Mouse (Mus musculus): ENCODE results near the gene Tmem56. TPM values are rescaled to one million over a fixed set of nuclear protein-coding genes. Genes with fewer than 3 reads are reported as not detected.

Gene Tmem56
- 2.3 TPM in 2 replicates for polyA plus RNA-seq (2012; rRNA removed)

- H3K4me3 ChIP-seq (replicated peaks; ENCODE audit: extremely low read depth, low read depth, low read length), result no peak within 1 kb of the TSS
- H3K4me1 ChIP-seq (ENCODE audit: control insufficient read depth, insufficient read depth, low read length), result no peaks in the 10 kb centered on the region
- 92% methylated on average over 4 of the region's 4 CpGs for WGBS
- no peak for DNase-seq
- TF ChIP-seq POLR2A (IDR thresholded peaks at IDR 0.05; ENCODE audit: borderline replicate concordance, extremely low read depth, low read depth, low read length) (no peak), CTCF (IDR thresholded peaks at IDR 0.05; ENCODE audit: insufficient read depth, low read length) (no peak)
Observed at GRCm38 (mm10) chr3:121282998-121283397, at the start of gene Tmem56. Tmem56 (minus strand) TSS chr3:121283098.

- no peak overlapping the region for H3K4me3 ChIP-seq (replicated peaks; ENCODE audit: extremely low read depth, low read depth, low read length)
- TF ChIP-seq POLR2A (IDR thresholded peaks at IDR 0.05; ENCODE audit: borderline replicate concordance, extremely low read depth, low read depth, low read length), result no peak
- TF ChIP-seq CTCF (IDR thresholded peaks at IDR 0.05; ENCODE audit: insufficient read depth, low read length), result no peak
- 32% methylated on average over 7 of the region's 7 CpGs for WGBS
- H3K4me1 ChIP-seq (ENCODE audit: control insufficient read depth, insufficient read depth, low read length), result peaks cover 6% of the 10 kb centered on the region; the same call in 1 of the 2 replicates
- no peak for DNase-seq
Observed at GRCm38 (mm10) chr3:121330244-121330646, 47.3 kb upstream of the Tmem56 start.

- DNase-seq, result no peak
- 37% methylated on average over 10 of the region's 10 CpGs for WGBS
- no peak for TF ChIP-seq POLR2A (IDR thresholded peaks at IDR 0.05; ENCODE audit: borderline replicate concordance, extremely low read depth, low read depth, low read length)
- TF ChIP-seq CTCF (IDR thresholded peaks at IDR 0.05; ENCODE audit: insufficient read depth, low read length), result no peak
- Histone ChIP-seq H3K4me3 (replicated peaks; ENCODE audit: extremely low read depth, low read depth, low read length) (no peak overlapping the region), H3K4me1 (ENCODE audit: control insufficient read depth, insufficient read depth, low read length) (peaks cover 6% of the 10 kb centered on the region; the same call in 1 of the 2 replicates)
Observed at GRCm38 (mm10) chr3:121329647-121330046, 46.7 kb upstream of the Tmem56 start.

- H3K4me3 ChIP-seq (replicated peaks; ENCODE audit: extremely low read depth, low read depth, low read length), result no peak overlapping the region
- no peak for TF ChIP-seq POLR2A (IDR thresholded peaks at IDR 0.05; ENCODE audit: borderline replicate concordance, extremely low read depth, low read depth, low read length)
- 65% methylated on average over 5 of the region's 5 CpGs for WGBS
- DNase-seq, result no peak
- H3K4me1 ChIP-seq (ENCODE audit: control insufficient read depth, insufficient read depth, low read length), result peaks cover 6% of the 10 kb centered on the region; the same call in 1 of the 2 replicates
Observed at GRCm38 (mm10) chr3:121327406-121327805, 44.5 kb upstream of the Tmem56 start.

GRCm38 (mm10) chr3:121323371-121323770 lies 40.5 kb upstream of the Tmem56 start:
- Histone ChIP-seq H3K4me3 (replicated peaks; ENCODE audit: extremely low read depth, low read depth, low read length) (no peak overlapping the region), H3K4me1 (ENCODE audit: control insufficient read depth, insufficient read depth, low read length) (no peaks in the 10 kb centered on the region)
- TF ChIP-seq CTCF (IDR thresholded peaks at IDR 0.05; ENCODE audit: insufficient read depth, low read length) (no peak), POLR2A (IDR thresholded peaks at IDR 0.05; ENCODE audit: borderline replicate concordance, extremely low read depth, low read depth, low read length) (no peak)
- DNase-seq, result no peak
- 98% methylated on average over 15 of the region's 15 CpGs for WGBS

- 100% methylated on average over 1 of the region's 1 CpGs for WGBS
- TF ChIP-seq CTCF (IDR thresholded peaks at IDR 0.05; ENCODE audit: insufficient read depth, low read length) (no peak), POLR2A (IDR thresholded peaks at IDR 0.05; ENCODE audit: borderline replicate concordance, extremely low read depth, low read depth, low read length) (no peak)
- H3K4me3 ChIP-seq (replicated peaks; ENCODE audit: extremely low read depth, low read depth, low read length), result no peak overlapping the region
- no peak for DNase-seq
- no peaks in the 10 kb centered on the region for H3K4me1 ChIP-seq (ENCODE audit: control insufficient read depth, insufficient read depth, low read length)
Observed at GRCm38 (mm10) chr3:121320896-121321295, 38.0 kb upstream of the Tmem56 start.

GRCm38 (mm10) chr3:121319906-121320305 lies 37.0 kb upstream of the Tmem56 start:
- 93% methylated on average over 6 of the region's 6 CpGs for WGBS
- DNase-seq, result no peak
- Histone ChIP-seq H3K4me3 (replicated peaks; ENCODE audit: extremely low read depth, low read depth, low read length) (no peak overlapping the region), H3K4me1 (ENCODE audit: control insufficient read depth, insufficient read depth, low read length) (no peaks in the 10 kb centered on the region)
- TF ChIP-seq CTCF (IDR thresholded peaks at IDR 0.05; ENCODE audit: insufficient read depth, low read length) (no peak), POLR2A (IDR thresholded peaks at IDR 0.05; ENCODE audit: borderline replicate concordance, extremely low read depth, low read depth, low read length) (no peak)

- DNase-seq, result no peak
- WGBS, result 92% methylated on average over 7 of the region's 7 CpGs
- no peaks in the 10 kb centered on the region for H3K4me1 ChIP-seq (ENCODE audit: control insufficient read depth, insufficient read depth, low read length)
- no peak overlapping the region for H3K4me3 ChIP-seq (replicated peaks; ENCODE audit: extremely low read depth, low read depth, low read length)
- TF ChIP-seq CTCF (IDR thresholded peaks at IDR 0.05; ENCODE audit: insufficient read depth, low read length) (no peak), POLR2A (IDR thresholded peaks at IDR 0.05; ENCODE audit: borderline replicate concordance, extremely low read depth, low read depth, low read length) (no peak)
Observed at GRCm38 (mm10) chr3:121315498-121315897, 32.6 kb upstream of the Tmem56 start.

- H3K4me3 ChIP-seq (replicated peaks; ENCODE audit: extremely low read depth, low read depth, low read length), result no peak overlapping the region
- no peak for DNase-seq
- 77% methylated on average over 6 of the region's 6 CpGs for WGBS
- TF ChIP-seq CTCF (IDR thresholded peaks at IDR 0.05; ENCODE audit: insufficient read depth, low read length), result no peak
- no peaks in the 10 kb centered on the region for H3K4me1 ChIP-seq (ENCODE audit: control insufficient read depth, insufficient read depth, low read length)
Observed at GRCm38 (mm10) chr3:121314149-121314548, 31.3 kb upstream of the Tmem56 start.

- no peak for TF ChIP-seq CTCF (IDR thresholded peaks at IDR 0.05; ENCODE audit: insufficient read depth, low read length)
- no peak for TF ChIP-seq POLR2A (IDR thresholded peaks at IDR 0.05; ENCODE audit: borderline replicate concordance, extremely low read depth, low read depth, low read length)
- H3K4me1 ChIP-seq (ENCODE audit: control insufficient read depth, insufficient read depth, low read length), result no peaks in the 10 kb centered on the region
- WGBS, result 91% methylated on average over 9 of the region's 9 CpGs
- H3K4me3 ChIP-seq (replicated peaks; ENCODE audit: extremely low read depth, low read depth, low read length), result no peak overlapping the region
- DNase-seq, result no peak
Observed at GRCm38 (mm10) chr3:121312979-121313378, 30.1 kb upstream of the Tmem56 start.
